Mouse (Mus musculus) liver, adult 2 months (tissue): ENCODE results near the gene Fads6.

Source experiments
- CTCF ChIP-seq: fragments of 200-500 bp; IDR thresholded peaks from 2 replicates; pipeline ENCODE4 v1.5.1; 2011; ENCODE audit warnings: low read depth, low read length, control low read depth
- POLR2A ChIP-seq: fragments of 200-500 bp; IDR thresholded peaks from 2 replicates; pipeline ENCODE4 v1.6.1; 2011; ENCODE audit warnings: low read length, control low read depth; ENCODE audit not compliant: insufficient read depth; ENCODE audit errors: extremely low read depth

DNA sequence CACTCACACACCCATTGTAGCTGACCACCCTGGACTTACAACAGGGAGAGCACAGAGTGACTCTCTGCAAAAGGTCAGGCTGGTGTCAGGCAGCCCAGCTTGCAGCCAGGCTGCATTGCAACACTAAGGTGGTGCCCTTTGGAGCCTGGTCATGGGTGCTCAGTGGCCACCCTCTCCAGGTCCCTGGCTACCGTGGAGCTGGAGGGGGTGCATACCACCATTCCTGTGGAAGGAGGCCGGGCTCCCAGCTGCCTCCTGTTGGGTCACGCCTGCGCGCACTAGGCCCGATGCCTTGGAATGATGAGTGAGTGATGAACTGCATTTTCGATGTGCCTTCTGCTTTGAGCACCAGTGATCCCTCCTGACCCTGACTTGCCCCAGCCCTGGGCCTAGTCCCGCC, 52.6 kb downstream of the Fads6 start:
- TF ChIP-seq POLR2A (no peak), CTCF (no peak)
